Mouse (Mus musculus) intestine, embryonic 15.5 days (tissue): Measurements from ENCODE around the gene Des. TPM values are rescaled to one million over a fixed set of nuclear protein-coding genes. Genes with fewer than 3 reads are reported as not detected.

ENCODE experiments used
- ATAC-seq: fragments of 200-750 bp; cut with Nextera tagmentation; 2 replicates; pipeline ENCODE4 v1.8.0; 2017; ENCODE audit warnings: moderate TSS enrichment, moderate library complexity
- H3K27ac ChIP-seq: fragments of 300-500 bp; sonication (generic); 2 replicates; pipeline ENCODE4 v1.5.1; 2015; ENCODE audit warnings: mild to moderate bottlenecking, inconsistent platforms
- H3K27me3 ChIP-seq: fragments of 300-500 bp; sonication (generic); replicated peaks from 2 replicates; pipeline ENCODE4 v1.6.1; 2015; ENCODE audit warnings: inconsistent platforms
- H3K36me3 ChIP-seq: fragments of 300-500 bp; sonication (generic); 2 replicates; pipeline ENCODE4 v1.6.1; 2015; ENCODE audit warnings: inconsistent platforms
- H3K4me1 ChIP-seq: fragments of 300-500 bp; sonication (generic); replicated peaks from 2 replicates; pipeline ENCODE4 v1.6.1; 2015; ENCODE audit warnings: inconsistent platforms
- H3K4me2 ChIP-seq: fragments of 300-500 bp; sonication (generic); replicated peaks from 2 replicates; pipeline ENCODE4 v1.6.1; 2015; ENCODE audit warnings: mild to moderate bottlenecking, inconsistent platforms
- H3K4me3 ChIP-seq: fragments of 300-500 bp; sonication (generic); replicated peaks from 2 replicates; pipeline ENCODE4 v1.5.1; 2015; ENCODE audit warnings: inconsistent platforms
- H3K9ac ChIP-seq: fragments of 300-500 bp; sonication (generic); 2 replicates; pipeline ENCODE4 v1.6.1; 2015; ENCODE audit warnings: inconsistent platforms
- H3K9me3 ChIP-seq: fragments of 300-500 bp; sonication (generic); 2 replicates; pipeline ENCODE4 v1.6.1; 2016; ENCODE audit warnings: inconsistent platforms
- WGBS: fragments of 180-500 bp; shearing (Covaris S2); methylation state at CpG from one replicate; pipeline ENCODE4 v1.1.7; 2015; 5-methylcytosine and 5-hydroxymethylcytosine counted together
- polyA plus RNA-seq: library from polyadenylated mRNA; unstranded; fragments of >200 nt; fragmentation: Nextera tagmentation; extraction: Ambion mirVana; gene quantifications from 2 replicates; pipeline ENCODE4 v1.2.1, GENCODE M21; 2015

Des gene
- polyA plus RNA-seq, 1 experiment from 2014 or later, result 105 TPM

DNA sequence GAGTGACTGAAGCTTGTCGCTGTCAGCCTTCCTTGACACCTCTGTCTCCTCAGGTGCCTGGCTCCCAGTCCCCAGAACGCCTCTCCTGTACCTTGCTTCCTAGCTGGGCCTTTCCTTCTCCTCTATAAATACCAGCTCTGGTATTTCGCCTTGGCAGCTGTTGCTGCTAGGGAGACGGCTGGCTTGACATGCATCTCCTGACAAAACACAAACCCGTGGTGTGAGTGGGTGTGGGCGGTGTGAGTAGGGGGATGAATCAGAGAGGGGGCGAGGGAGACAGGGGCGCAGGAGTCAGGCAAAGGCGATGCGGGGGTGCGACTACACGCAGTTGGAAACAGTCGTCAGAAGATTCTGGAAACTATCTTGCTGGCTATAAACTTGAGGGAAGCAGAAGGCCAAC lies 783 bp upstream of the Des start:
- H3K27ac ChIP-seq, result peak overlapping the region; percentile 73
- peak overlapping the region; percentile 86; the same call in 1 of the 2 replicates for H3K4me2 ChIP-seq
- H3K27me3 ChIP-seq, result peaks cover 9% of the 10 kb centered on the region
- no peaks in the 10 kb centered on the region for H3K9me3 ChIP-seq
- no peak overlapping the region for H3K9ac ChIP-seq
- 53% methylated on average over 13 of the region's 13 CpGs for WGBS
- peaks cover 23% of the 10 kb centered on the region for H3K4me1 ChIP-seq
- no peak overlapping the region for H3K4me3 ChIP-seq
- H3K36me3 ChIP-seq, result no peaks in the 10 kb centered on the region
- ATAC-seq, result no peak

DNA sequence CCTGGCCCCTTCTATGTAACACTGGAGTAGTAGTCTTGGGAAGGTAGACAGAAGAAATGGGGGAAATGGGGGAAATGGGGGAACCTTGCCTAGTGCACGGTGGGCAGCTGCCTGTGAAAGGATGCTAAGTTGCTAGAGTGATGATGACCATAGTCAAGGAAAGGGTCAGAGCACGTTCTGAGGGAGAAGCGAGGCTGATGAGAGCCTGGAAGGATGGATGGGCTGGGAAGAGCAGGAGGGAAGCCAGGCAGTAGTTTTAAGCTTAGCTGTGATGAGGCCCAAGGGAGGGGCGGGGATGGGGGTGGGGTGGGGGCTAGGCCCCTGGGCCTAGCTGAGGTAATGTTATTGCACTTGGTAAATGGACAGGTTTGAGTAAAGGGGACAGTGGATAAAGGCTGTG lies 994 bp downstream of the Des start:
- WGBS, result 40% methylated on average over 4 of the region's 4 CpGs
- H3K36me3 ChIP-seq, result no peaks in the 10 kb centered on the region
- ATAC-seq, result no peak
- H3K4me1 ChIP-seq, result peaks cover 23% of the 10 kb centered on the region
- H3K27me3 ChIP-seq, result peaks cover 9% of the 10 kb centered on the region
- H3K9ac ChIP-seq, result no peak overlapping the region
- no peak overlapping the region for H3K27ac ChIP-seq
- peak overlapping the region; percentile 86 for H3K4me2 ChIP-seq
- peak overlapping the region; percentile 47 for H3K4me3 ChIP-seq
- H3K9me3 ChIP-seq, result no peaks in the 10 kb centered on the region

DNA sequence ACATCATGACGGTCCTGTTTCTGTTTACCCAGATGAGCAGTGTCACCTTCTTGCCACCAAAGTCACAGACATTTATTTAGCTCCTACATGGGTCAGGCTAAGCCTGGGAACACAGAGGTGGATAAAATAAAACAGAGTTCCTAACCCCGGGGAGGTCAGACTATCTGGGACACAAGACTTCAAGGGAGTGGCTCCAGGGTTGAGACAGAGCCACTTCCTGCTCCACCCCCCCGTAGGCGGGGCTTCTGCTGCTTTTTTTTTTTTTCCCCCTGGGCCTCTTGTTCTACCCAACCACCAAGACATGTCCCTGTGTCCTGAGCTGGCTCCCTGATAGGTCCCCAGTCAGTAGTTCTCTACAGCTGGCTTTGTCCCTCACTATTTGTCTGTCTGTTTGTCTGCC lies 1.6 kb downstream of the Des start:
- H3K9ac ChIP-seq, result no peak overlapping the region
- peaks cover 9% of the 10 kb centered on the region for H3K27me3 ChIP-seq
- peaks cover 23% of the 10 kb centered on the region for H3K4me1 ChIP-seq
- no peaks in the 10 kb centered on the region for H3K36me3 ChIP-seq
- peak overlapping the region; percentile 86 for H3K4me2 ChIP-seq
- peak; percentile 63 for ATAC-seq
- no peak overlapping the region for H3K27ac ChIP-seq
- no peak overlapping the region for H3K4me3 ChIP-seq
- no peaks in the 10 kb centered on the region for H3K9me3 ChIP-seq
- 36% methylated on average over 4 of the region's 4 CpGs for WGBS

DNA sequence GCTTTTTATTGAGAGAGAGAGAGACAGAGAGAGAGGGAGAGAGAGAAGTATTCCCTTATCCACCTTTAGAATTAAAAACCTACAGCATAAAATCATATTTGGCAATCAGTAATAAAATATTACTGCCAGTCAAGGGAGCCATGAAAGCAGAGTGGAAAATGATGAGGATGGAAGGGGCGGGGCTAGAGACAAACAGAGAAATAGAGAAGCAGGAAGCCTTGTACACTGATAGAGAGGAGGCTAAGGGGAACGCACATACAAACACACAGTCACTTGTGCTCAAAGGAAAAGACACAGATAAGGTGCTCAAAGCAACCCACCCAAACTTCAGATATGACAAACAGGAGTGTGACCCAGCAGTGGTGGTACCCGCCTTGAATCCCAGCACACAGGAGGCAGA lies 3.7 kb downstream of the Des start:
- no peak overlapping the region for H3K9ac ChIP-seq
- ATAC-seq, result no peak
- peaks cover 9% of the 10 kb centered on the region for H3K27me3 ChIP-seq
- H3K4me3 ChIP-seq, result no peak overlapping the region
- 85% methylated on average over 3 of the region's 3 CpGs for WGBS
- peaks cover 23% of the 10 kb centered on the region for H3K4me1 ChIP-seq
- no peak overlapping the region for H3K4me2 ChIP-seq
- no peaks in the 10 kb centered on the region for H3K36me3 ChIP-seq
- H3K9me3 ChIP-seq, result no peaks in the 10 kb centered on the region
- H3K27ac ChIP-seq, result no peak overlapping the region

DNA sequence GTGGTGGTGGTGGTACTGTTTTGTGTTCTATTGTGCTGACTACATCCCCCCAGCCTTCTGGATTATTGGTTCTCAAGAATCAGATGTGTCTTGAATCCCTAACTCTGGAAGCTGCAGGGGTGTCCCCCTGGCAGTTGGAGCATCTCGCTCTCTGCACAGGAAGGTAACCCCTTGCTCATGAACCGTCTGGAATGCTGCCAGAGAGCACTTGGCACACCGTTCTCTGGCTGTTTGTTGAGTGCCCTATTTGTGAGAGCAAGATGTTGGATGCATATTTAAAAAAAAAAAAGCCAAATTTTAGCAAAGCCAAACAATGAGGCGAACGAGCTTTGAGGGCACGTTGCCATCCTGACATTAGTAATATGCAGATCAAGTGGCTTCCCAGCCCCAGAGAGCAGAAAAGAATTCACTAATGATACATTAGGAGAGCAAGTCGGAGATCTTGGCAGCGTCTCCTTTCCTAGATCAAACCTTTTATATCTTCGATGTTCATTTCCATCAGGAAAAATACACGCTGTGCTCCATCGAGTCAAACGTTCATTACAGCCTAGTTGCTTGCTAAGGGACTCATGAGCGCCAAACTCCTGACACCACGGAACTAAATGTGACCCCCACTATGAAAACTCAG lies 5.5 kb downstream of the Des start:
- H3K4me2 ChIP-seq, result no peak overlapping the region
- no peaks in the 10 kb centered on the region for H3K36me3 ChIP-seq
- no peaks in the 10 kb centered on the region for H3K9me3 ChIP-seq
- 0 out of 2 replicates have a peak, but pooled peaks cover under 1% of the 10 kb centered on the region for H3K27me3 ChIP-seq
- no peak overlapping the region for H3K4me3 ChIP-seq
- 75% methylated on average over 14 of the region's 14 CpGs for WGBS
- H3K27ac ChIP-seq, result no peak overlapping the region
- no peak overlapping the region for H3K9ac ChIP-seq
- H3K4me1 ChIP-seq, result peaks cover 24% of the 10 kb centered on the region
- ATAC-seq, result no peak

DNA sequence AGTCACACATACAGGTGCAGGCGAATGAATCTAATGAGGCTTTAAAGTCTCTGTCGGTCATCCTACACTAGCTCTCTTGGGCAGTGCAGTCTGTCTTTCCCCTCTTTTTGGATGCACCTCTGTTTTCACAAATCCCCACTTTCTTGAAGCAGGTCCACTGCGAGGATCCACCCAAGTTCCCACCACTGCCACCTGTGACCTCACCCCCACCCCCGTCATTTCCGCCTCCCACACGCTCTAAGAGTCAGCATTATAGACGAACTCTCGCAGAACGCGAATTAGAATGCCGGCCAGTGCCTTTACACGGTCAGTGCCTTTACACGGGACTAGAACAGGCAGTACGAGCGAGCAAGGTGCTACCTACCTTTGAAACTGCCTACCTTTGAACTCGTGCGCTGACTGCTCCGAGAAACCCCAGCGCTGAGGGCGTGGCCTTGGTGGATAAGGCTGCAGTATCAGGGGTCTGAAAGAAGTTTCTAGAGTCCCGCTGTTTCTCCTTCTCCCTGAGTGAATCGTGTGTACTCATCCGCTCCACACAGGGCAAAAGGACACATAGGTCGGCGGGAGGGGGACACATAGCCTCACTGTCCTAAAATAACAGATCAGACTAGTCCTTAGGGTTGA lies 9.3 kb downstream of the Des start:
- Histone ChIP-seq H3K4me2 (0 out of 2 replicates have a peak overlapping the region, but pooled peaks have one; percentile 12), H3K27ac (no peak overlapping the region)
- 40% methylated on average over 25 of the region's 25 CpGs for WGBS

DNA sequence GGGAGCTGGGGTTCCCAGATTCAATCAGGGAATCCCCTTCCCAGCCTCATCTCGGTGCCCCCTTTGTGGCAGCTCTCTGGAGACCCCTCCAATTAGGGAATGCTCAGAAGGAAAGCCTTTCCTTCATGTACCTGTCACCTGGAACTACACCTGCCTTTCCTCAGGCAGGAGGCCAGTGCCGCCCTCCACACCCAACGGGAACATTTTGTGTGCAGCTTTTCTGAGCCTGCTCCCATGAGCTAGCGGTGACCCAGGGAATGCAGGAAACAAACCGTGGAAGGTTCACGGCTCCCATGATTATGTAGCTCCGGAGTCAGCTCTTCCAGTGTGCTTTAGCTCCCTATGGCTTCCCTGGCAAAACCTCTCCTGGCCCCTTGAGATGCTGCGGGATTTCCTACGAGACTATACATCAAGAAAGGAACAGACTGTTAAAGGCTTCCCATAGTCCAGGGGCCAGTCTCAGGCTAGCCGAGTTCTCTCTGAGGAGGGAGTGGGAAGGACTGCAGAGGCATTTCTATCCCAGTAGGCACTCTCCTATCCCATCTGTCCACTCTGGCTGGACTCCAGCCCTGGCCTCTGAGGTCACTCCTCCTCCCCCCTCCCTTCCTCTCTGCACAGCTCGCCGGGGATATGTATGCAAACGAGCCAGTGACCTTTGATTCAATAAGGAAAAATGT lies 10.0 kb downstream of the Des start:
- Histone ChIP-seq H3K27me3 (no peaks in the 10 kb centered on the region), H3K9me3 (no peaks in the 10 kb centered on the region), H3K27ac (no peak overlapping the region), H3K4me3 (no peak overlapping the region), H3K4me2 (no peak overlapping the region), H3K4me1 (peaks cover 19% of the 10 kb centered on the region), H3K9ac (no peak overlapping the region), H3K36me3 (no peaks in the 10 kb centered on the region)
- WGBS, result 38% methylated on average over 13 of the region's 13 CpGs
- ATAC-seq, result peak; percentile 64

More for the DNA sequence above, 9.3 kb downstream of the Des start:
- Histone ChIP-seq H3K4me3 (no peak overlapping the region), H3K27me3 (no peaks in the 10 kb centered on the region), H3K36me3 (no peaks in the 10 kb centered on the region), H3K9me3 (no peaks in the 10 kb centered on the region), H3K9ac (no peak overlapping the region), H3K4me1 (peaks cover 14% of the 10 kb centered on the region)
- peak; percentile 70 for ATAC-seq

DNA sequence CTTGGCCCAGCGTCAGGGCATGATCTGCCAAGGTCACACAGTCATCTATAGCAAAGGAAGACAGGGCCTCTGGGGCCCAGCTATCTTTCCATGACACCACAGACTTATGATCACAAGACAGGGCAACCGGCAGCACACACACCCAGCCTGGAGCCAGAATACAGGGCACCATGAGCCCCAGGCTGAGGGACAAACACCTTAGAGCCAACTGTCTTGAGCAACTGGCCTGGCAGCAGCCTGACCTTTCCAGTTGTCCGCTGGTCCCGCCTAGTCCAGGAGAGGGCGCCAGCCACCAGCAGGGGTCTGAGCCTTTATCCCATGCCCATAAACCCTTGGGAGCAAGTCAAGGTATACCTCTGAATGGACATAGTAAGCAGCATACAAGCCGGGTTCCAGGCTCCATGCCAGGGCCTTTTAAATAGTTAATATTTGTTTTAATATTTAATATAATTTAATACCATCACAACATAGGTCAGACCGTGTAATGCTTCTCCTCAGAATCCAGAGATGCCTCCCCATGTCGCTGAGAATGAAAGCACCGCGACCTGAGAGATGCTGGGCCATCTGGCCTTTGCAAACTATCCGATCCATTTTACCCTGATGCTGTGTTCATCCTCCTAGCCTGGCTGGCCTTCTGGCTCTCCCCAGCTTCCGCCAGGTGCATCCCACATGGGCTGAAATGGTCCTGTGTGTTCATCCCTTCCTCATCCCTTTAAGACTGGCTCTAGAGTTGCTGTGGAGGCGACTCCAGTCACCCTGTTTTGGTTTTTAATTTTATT lies 11.4 kb downstream of the Des start:
- Histone ChIP-seq H3K27me3 (peaks cover 10% of the 10 kb centered on the region), H3K4me1 (peaks cover 25% of the 10 kb centered on the region), H3K9ac (no peak overlapping the region), H3K36me3 (no peaks in the 10 kb centered on the region), H3K9me3 (no peaks in the 10 kb centered on the region), H3K27ac (no peak overlapping the region), H3K4me3 (no peak overlapping the region), H3K4me2 (no peak overlapping the region)
- WGBS, result 51% methylated on average over 13 of the region's 13 CpGs
- ATAC-seq, result no peak

DNA sequence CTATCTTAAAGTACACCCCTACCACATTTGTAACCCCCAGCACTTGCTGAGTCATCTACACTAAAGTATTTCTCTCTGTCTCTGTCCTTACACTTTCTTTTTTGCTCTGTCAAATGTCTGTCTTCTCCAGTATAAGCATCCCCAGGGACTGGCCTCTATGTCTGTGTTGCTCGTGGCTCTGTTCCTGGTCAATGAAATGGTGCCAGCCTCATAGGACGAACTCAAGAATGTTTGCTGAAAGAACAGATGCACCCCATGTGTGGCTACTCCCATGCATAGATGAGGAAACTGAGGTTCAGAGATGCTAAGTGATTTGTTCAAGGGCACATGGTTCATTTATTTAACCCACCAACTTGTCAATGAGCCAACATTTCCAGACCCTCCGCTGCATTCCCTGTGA lies 12.3 kb downstream of the Des start:
- ATAC-seq, result no peak
- WGBS, result 82% methylated on average over 3 of the region's 3 CpGs
- peaks cover 25% of the 10 kb centered on the region for H3K4me1 ChIP-seq
- peaks cover 10% of the 10 kb centered on the region for H3K27me3 ChIP-seq
- H3K4me2 ChIP-seq, result no peak overlapping the region
- no peak overlapping the region for H3K27ac ChIP-seq
- H3K9me3 ChIP-seq, result no peaks in the 10 kb centered on the region
- H3K9ac ChIP-seq, result no peak overlapping the region
- H3K4me3 ChIP-seq, result no peak overlapping the region
- no peaks in the 10 kb centered on the region for H3K36me3 ChIP-seq

DNA sequence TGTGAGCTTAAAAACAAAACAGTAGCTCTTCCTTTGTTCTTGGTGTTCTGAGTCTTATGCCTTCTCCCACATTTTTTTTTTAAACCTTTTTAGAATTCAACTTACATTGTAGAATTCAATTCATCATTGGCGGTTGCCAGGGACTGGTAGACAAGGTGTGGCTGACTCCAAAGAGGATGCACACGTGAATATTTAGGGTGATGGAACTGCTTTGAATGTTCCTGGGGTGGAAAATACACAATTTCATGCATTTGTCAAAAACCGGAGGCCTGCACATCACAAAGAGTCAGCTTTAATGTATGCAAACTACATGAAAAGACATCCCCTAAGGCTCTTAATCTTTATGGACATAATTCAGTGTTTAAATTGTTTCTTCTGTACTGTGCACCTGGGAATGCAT lies 13.1 kb downstream of the Des start:
- 82% methylated on average over 3 of the region's 3 CpGs for WGBS
- no peaks in the 10 kb centered on the region for H3K9me3 ChIP-seq
- H3K9ac ChIP-seq, result no peak overlapping the region
- no peak for ATAC-seq
- H3K27me3 ChIP-seq, result peaks cover 15% of the 10 kb centered on the region
- no peak overlapping the region for H3K4me2 ChIP-seq
- no peak overlapping the region for H3K4me3 ChIP-seq
- H3K27ac ChIP-seq, result no peak overlapping the region
- H3K36me3 ChIP-seq, result no peaks in the 10 kb centered on the region
- H3K4me1 ChIP-seq, result peaks cover 25% of the 10 kb centered on the region

DNA sequence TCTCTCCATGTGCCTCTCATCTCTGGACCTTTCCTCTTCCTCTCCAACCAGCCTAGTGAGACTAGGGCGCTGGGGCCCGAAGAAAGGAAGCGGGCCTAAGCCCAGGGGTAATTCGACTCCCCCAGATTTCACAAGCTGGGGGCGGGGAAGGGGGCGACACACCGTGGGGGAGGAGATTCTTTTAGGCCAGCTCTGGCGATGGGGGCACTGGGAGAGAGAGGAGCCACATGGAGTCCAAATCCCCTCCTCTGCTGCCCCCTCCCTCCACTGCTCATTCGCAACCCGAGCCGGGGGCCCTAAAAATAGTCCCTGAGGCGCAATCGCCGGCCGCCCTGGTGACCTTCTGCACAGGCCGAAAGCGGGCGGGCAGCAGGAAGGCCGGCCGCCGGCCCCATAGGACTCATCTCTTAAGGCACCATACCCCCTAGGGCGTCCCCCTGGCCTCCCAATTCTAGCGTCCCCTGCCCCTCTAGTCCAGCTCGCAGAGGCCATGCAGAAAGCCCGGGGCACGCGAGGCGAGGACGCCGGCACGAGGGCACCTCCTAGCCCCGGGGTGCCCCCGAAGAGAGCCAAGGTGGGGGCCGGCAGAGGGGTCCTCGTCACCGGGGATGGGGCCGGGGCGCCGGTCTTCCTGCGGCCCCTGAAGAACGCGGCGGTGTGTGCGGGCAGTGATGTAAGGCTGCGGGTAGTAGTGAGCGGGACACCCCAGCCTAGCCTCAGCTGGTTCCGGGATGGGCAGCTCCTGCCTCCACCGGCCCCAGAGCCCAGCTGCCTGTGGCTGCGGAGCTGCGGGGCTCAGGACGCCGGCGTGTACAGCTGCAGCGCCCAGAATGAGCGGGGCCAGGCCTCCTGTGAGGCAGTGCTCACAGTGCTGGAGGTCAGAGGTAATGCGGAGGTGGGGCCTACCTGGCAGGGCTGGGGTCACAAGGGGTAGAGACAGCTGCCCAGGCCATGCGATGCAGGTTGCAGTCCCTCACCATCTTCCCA lies 15.1 kb downstream of the Des start, which contains the start of gene Speg:
Gene Speg (plus strand): TSS at position 348 of the 987 bp plus-strand sequence.
- peak; percentile 37; the same call in 1 of the 2 replicates for ATAC-seq
- Histone ChIP-seq H3K9me3 (no peaks in the 10 kb centered on the region), H3K9ac (peak within 1 kb of the TSS; percentile 39), H3K4me1 (peaks cover 16% of the 10 kb centered on the region), H3K27me3 (peaks cover 15% of the 10 kb centered on the region), H3K4me3 (peak within 1 kb of the TSS; percentile 23), H3K27ac (no peak within 1 kb of the TSS), H3K36me3 (no peaks in the 10 kb centered on the region), H3K4me2 (peak within 1 kb of the TSS; percentile 61)
- WGBS, result 15% methylated on average over 56 of the region's 57 CpGs
